ENCODE assay signal across 11 mouse cellular contexts in the genomic region with DNA sequence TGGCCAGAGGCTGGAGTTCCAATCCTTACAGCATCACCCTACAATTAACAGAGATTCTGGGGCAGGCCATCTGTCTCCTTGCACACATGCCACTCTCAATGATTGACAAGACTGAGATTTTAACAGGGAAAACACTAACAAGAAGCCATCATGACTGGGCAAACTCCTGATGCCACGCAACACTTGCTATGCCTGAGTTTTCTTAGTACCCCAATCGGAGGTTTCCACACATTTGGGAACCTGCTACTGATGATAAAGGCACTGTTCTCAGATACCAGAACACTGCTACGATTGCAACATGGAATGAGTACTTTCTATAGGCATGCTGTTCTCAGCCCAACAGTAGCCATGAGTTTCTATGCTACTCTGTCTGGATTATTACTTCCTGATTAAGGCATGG. TPM values are rescaled to one million over a fixed set of nuclear protein-coding genes. Genes with fewer than 3 reads are reported as not detected.
DNase-seq lines count a peak whose midpoint lies in the region; ATAC-seq and TF ChIP-seq lines count a peak whose summit lies in the region.
"Had no signal": no experiment of that assay in that cellular context is flagged by ENCODE, and none has a peak within 500 bp of the region (broad histone marks: within the 10 kb centered on the region; RNA-seq: fewer than 3 reads in every experiment).

No protein-coding gene starts in this region.

- peaks cover 49% of the 10 kb centered on the region for H3K4me1 ChIP-seq in heart, embryonic 16.5 days (ENCODE audit: control insufficient read depth, insufficient read depth, low read length)
- peaks cover 54% of the 10 kb centered on the region for H3K4me1 ChIP-seq in lung, postnatal 0 days (ENCODE audit: insufficient read depth, low read depth, low read length)
- peaks cover 41% of the 10 kb centered on the region for H3K4me1 ChIP-seq in hindbrain, embryonic 16.5 days (ENCODE audit: control insufficient read depth, insufficient read depth, low read depth, low read length)
- peaks cover 81% of the 10 kb centered on the region for H3K4me1 ChIP-seq in neural tube, embryonic 13.5 days (replicated peaks)

- DNase-seq in heart, adult 9 months (ENCODE audit: low spot score in 2 of 2): no peak
- no peak for DNase-seq in lung, postnatal 0 days (ENCODE audit: low spot score)
- DNase-seq in lung, postnatal 36 days: no peak
- no peak for DNase-seq in layer of hippocampus, adult 18-20 months (ENCODE audit: low spot score in 2 of 2)
- DNase-seq in layer of hippocampus, adult 8-10 months (ENCODE audit: low spot score in 2 of 2): no peak
- DNase-seq: adrenal gland, postnatal 25 days; right cerebral cortex, postnatal 14 days had no signal

- peak overlapping the region; percentile 71; the same call in 1 of the 2 replicates for H3K4me2 ChIP-seq in heart, embryonic 16.5 days (ENCODE audit: low read depth, low read length)
- peak overlapping the region; percentile 78 for H3K4me2 ChIP-seq in lung, postnatal 0 days (replicated peaks; ENCODE audit: low read depth, low read length)
- peak overlapping the region; percentile 87 for H3K4me2 ChIP-seq in hindbrain, embryonic 16.5 days (ENCODE audit: low read length)
- H3K4me2 ChIP-seq in neural tube, embryonic 13.5 days: peak overlapping the region; percentile 77

- no peak for ATAC-seq in heart, embryonic 16.5 days (replicated peaks; ENCODE audit: extremely low read depth, insufficient read depth, low FRiP score)
- ATAC-seq in lung, postnatal 0 days: no peak
- ATAC-seq in hindbrain, embryonic 16.5 days: no peak
- no peak for ATAC-seq in neural tube, embryonic 13.5 days (ENCODE audit: low read depth)
- ATAC-seq: intestine, embryonic 15.5 days had no signal

- TF ChIP-seq EP300 in lung, postnatal 0 days (IDR thresholded peaks at IDR 0.05): no peak

- 59% methylated on average over 3 of the region's 3 CpGs for WGBS in heart, embryonic 16.5 days
- 59% methylated on average over 3 of the region's 3 CpGs for WGBS in lung, postnatal 0 days
- 79% methylated on average over 3 of the region's 3 CpGs for WGBS in hindbrain, embryonic 16.5 days
- 87% methylated on average over 3 of the region's 3 CpGs for WGBS in neural tube, embryonic 13.5 days

- no peaks in the 10 kb centered on the region for H3K9me3 ChIP-seq in heart, embryonic 16.5 days (replicated peaks; ENCODE audit: control insufficient read depth, low read length)
- no peaks in the 10 kb centered on the region for H3K9me3 ChIP-seq in lung, postnatal 0 days (ENCODE audit: low read length)
- no peaks in the 10 kb centered on the region for H3K9me3 ChIP-seq in hindbrain, embryonic 16.5 days (ENCODE audit: control insufficient read depth, low read length)
- no peaks in the 10 kb centered on the region for H3K9me3 ChIP-seq in neural tube, embryonic 13.5 days
- H3K9me3 ChIP-seq: intestine, embryonic 15.5 days had no signal

- no peak overlapping the region for H3K4me3 ChIP-seq in heart, embryonic 16.5 days (ENCODE audit: low read length)
- peak overlapping the region; percentile 70 for H3K4me3 ChIP-seq in lung, postnatal 0 days (ENCODE audit: low read depth, low read length)
- no peak overlapping the region for H3K4me3 ChIP-seq in hindbrain, embryonic 16.5 days (ENCODE audit: low read length)
- H3K4me3 ChIP-seq in neural tube, embryonic 13.5 days: peak overlapping the region; percentile 80

- H3K36me3 ChIP-seq in heart, embryonic 16.5 days (ENCODE audit: control insufficient read depth, insufficient read depth): 0 out of 2 replicates have a peak, but pooled peaks cover 4% of the 10 kb centered on the region
- no peaks in the 10 kb centered on the region; the same call in 1 of the 2 replicates for H3K36me3 ChIP-seq in lung, postnatal 0 days (ENCODE audit: insufficient read depth, low read length)
- no peaks in the 10 kb centered on the region for H3K36me3 ChIP-seq in hindbrain, embryonic 16.5 days (ENCODE audit: control insufficient read depth, insufficient read depth, low read length)
- H3K36me3 ChIP-seq in neural tube, embryonic 13.5 days: peaks cover 16% of the 10 kb centered on the region; the same call in 1 of the 2 replicates
- H3K36me3 ChIP-seq: intestine, embryonic 15.5 days had no signal

- TF ChIP-seq CTCF in lung, postnatal 0 days (IDR thresholded peaks at IDR 0.05): no peak

- no peak overlapping the region for H3K27ac ChIP-seq in heart, embryonic 16.5 days (ENCODE audit: low read length)
- H3K27ac ChIP-seq in lung, postnatal 0 days (ENCODE audit: low read length): peak overlapping the region; percentile 99
- H3K27ac ChIP-seq in hindbrain, embryonic 16.5 days (ENCODE audit: low read depth, low read length): no peak overlapping the region
- no peak overlapping the region for H3K27ac ChIP-seq in neural tube, embryonic 13.5 days (replicated peaks)
- H3K27ac ChIP-seq: intestine, embryonic 15.5 days had no signal

- no peaks in the 10 kb centered on the region for H3K27me3 ChIP-seq in heart, embryonic 16.5 days (ENCODE audit: control insufficient read depth, insufficient read depth, low read length)
- H3K27me3 ChIP-seq in lung, postnatal 0 days (replicated peaks; ENCODE audit: insufficient read depth, low read length): no peaks in the 10 kb centered on the region
- H3K27me3 ChIP-seq in hindbrain, embryonic 16.5 days (replicated peaks; ENCODE audit: control insufficient read depth, insufficient read depth, low read length): no peaks in the 10 kb centered on the region
- no peaks in the 10 kb centered on the region for H3K27me3 ChIP-seq in neural tube, embryonic 13.5 days
- H3K27me3 ChIP-seq: intestine, embryonic 15.5 days had no signal

- no peak overlapping the region for H3K9ac ChIP-seq in heart, embryonic 16.5 days (ENCODE audit: low read length)
- peak overlapping the region; percentile 87; the same call in 1 of the 2 replicates for H3K9ac ChIP-seq in lung, postnatal 0 days (replicated peaks; ENCODE audit: low read depth)
- no peak overlapping the region for H3K9ac ChIP-seq in hindbrain, embryonic 16.5 days (ENCODE audit: low read depth, low read length)
- no peak overlapping the region; the same call in 1 of the 2 replicates for H3K9ac ChIP-seq in neural tube, embryonic 13.5 days
- H3K9ac ChIP-seq: intestine, embryonic 15.5 days had no signal

RNA-seq across cellular contexts. Expression of a gene that starts 5.0 kb away (rescaled TPM):
- polyA plus RNA-seq in heart, embryonic 16.5 days (2015; fragmentation: Nextera tagmentation; extraction: Ambion mirVana): 70.5 and 74.3 TPM in 2 replicates
- polyA plus RNA-seq in lung, postnatal 0 days (2015; fragmentation: Nextera tagmentation; extraction: Ambion mirVana): 100 and 103 TPM in 2 replicates
- polyA plus RNA-seq in hindbrain, embryonic 16.5 days (2015; fragmentation: Nextera tagmentation; extraction: Ambion mirVana): 138 and 159 TPM in 2 replicates
- 151 and 153 TPM in 2 replicates for polyA plus RNA-seq in neural tube, embryonic 13.5 days (2015; fragmentation: Nextera tagmentation; extraction: Ambion mirVana)
- 100 to 1,000 TPM; 134 to 146 TPM for total RNA-seq in layer of hippocampus, adult 18-20 months (2021)
- total RNA-seq in layer of hippocampus, adult 8-10 months (2022): 100 to 1,000 TPM; 124 to 140 (median 132) TPM

RNA-seq across cellular contexts. Expression of a gene that starts 21.3 kb away (rescaled TPM):
- 45.4 and 55.1 TPM in 2 replicates for polyA plus RNA-seq in heart, embryonic 16.5 days (2015; fragmentation: Nextera tagmentation; extraction: Ambion mirVana)
- polyA plus RNA-seq in lung, postnatal 0 days (2015; fragmentation: Nextera tagmentation; extraction: Ambion mirVana): 3.1 and 5.7 TPM in 2 replicates
- polyA plus RNA-seq in hindbrain, embryonic 16.5 days (2015; fragmentation: Nextera tagmentation; extraction: Ambion mirVana): 14.8 and 19.8 TPM in 2 replicates
- polyA plus RNA-seq in neural tube, embryonic 13.5 days (2015; fragmentation: Nextera tagmentation; extraction: Ambion mirVana): 15.1 and 21.3 TPM in 2 replicates
- total RNA-seq in layer of hippocampus, adult 18-20 months (2021): 1 to 10 TPM; 1.6 to 1.9 TPM
- total RNA-seq in layer of hippocampus, adult 8-10 months (2022): 1 to 10 TPM; 1.2 to 2.3 (median 1.7) TPM

Comparison
In these comparisons a context has a peak if more than half of its experiments do, and no peak if none do; other contexts are left out.
1. H3K4me3 ChIP-seq: peak in lung, postnatal 0 days (single experiment) and neural tube, embryonic 13.5 days (single experiment); none in heart, embryonic 16.5 days (single experiment) and hindbrain, embryonic 16.5 days (single experiment).
2. Peak in every context shown above with its lines, with median percentiles within 50 percentile points of each other: H3K4me2 ChIP-seq.